Mouse (Mus musculus) heart, adult 10 weeks (tissue): Measurements from ENCODE around the gene Exoc3l. TPM values are rescaled to one million over a fixed set of nuclear protein-coding genes. Genes with fewer than 3 reads are reported as not detected.

ENCODE experiments used
- polyA plus RNA-seq: library from polyadenylated mRNA; stranded (reverse); fragments of 350-450 nt; fragmentation: Illumina TruSeq; extraction: RNeasy Lipid Tissue Mini Kit (QIAGEN cat#74804); gene quantifications from one replicate; pipeline ENCODE4 v1.2.3, GENCODE M21; 2014; ENCODE audit warnings: low read depth, low replicate concordance

The Exoc3l gene
- 7.5 TPM for polyA plus RNA-seq

DNA sequence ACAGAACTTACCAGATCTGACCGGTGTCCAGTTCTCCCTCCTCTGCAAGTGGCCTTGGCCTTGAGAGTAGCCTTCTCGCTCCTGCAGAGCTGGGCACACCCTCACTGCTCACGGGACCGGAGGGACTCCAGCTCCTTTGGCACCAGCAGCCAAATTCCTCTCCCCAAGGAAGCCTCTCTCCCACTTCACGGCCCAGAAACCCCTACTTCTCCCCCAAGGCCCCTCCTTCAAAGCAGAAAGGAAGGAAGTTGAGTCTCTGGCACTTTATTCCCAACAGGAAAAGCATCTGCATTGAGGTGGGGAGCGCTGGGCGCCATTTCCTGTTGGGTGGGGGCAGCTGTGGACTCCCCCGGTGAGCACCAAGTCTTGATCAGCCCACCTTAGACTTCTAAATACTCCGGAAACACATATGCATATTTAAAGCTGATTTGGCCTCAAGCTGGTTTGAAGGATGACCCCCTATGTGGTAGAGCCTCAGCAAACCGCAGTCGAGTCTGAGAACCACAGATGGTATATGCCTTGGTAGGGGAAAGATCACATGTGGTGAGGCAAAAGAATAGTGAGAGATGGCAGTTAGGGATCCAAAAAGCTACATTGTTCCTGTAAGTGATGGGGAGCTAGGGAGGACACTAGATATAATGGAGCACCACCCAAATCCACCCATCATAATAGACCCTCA lies at the start of gene Exoc3l:
TSS of gene Exoc3l (minus strand) at position 207 of the 679 bp plus-strand sequence.

DNA sequence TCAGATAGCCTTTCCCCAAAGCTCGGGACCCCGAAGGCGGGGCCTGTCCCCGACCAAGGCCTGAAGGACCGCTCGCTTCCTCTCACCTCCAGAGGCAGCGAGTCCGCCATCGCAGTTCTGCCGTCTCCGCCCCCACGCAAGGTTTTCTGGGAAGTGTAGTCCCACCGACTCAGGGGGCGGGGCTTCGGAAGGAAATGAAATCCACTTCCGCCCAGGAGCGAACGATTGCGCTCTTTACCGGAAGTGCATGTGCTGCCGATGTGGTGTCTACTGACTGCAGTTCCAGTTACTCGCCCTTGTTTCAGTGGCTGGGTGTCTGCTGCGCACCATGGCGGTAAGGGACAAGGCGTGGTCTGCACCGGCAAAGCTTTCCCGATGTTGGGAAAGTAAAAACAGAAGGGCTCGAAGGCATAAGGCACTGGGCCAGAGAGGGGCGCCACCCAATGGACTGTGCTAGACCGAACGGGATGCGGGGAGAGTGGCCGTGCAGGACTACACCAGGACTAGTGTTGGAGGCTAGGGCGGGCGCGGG lies 30.3 kb upstream of the Exoc3l start, which contains the start of the genes Lrrc29 and Tmem208:
TSS of gene Lrrc29 (minus strand) at position 138 of the 532 bp plus-strand sequence.
TSS of gene Tmem208 (plus strand) at position 214 of the 532 bp plus-strand sequence.

DNA sequence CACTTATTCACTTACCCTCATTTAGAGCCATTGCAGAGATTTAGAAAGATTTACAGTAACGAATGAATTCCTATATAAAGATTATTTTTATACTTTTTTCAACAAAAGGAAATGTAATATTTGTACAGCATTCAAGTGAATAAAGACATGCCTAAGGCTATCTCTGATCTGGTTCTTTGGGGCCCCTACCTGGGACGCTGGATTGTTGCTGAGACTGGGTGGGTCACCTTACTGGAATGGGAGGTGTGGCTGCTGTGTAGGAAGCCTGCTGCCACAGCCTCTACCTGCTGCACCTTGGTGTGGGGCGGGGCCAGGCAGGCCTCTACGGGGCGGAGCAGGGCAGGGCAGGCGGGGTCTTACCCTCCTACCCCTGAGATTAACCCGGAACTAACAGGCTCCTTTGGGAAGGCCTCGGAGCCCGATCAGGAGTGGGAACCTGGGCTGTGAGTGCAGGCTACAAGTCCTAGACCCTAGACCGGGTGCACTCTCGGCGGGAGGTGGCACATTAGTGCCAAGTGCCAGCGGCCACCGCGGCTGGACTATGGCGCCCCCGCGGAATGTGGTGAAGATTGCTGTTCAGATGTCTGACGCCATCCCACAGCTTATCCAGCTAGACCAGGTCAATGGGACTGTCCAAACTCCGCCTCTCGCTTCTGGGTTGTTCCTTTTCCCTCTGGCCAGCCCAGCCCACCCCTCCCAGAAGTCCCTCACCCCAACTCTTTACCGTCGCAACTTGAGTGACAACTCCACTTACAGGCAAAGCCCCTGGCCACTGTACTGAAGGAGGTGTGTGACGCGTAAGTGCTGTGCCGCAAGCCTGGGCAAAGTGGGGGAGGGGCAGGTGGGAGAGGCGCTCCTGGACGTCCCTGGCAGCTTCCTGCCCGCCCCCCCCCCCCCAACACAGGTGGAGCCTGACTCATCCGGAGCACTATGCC lies 9.6 kb upstream of the Exoc3l start, which contains the start of gene Elmo3:
TSS of gene Elmo3 (plus strand) at position 391 of the 935 bp plus-strand sequence.

DNA sequence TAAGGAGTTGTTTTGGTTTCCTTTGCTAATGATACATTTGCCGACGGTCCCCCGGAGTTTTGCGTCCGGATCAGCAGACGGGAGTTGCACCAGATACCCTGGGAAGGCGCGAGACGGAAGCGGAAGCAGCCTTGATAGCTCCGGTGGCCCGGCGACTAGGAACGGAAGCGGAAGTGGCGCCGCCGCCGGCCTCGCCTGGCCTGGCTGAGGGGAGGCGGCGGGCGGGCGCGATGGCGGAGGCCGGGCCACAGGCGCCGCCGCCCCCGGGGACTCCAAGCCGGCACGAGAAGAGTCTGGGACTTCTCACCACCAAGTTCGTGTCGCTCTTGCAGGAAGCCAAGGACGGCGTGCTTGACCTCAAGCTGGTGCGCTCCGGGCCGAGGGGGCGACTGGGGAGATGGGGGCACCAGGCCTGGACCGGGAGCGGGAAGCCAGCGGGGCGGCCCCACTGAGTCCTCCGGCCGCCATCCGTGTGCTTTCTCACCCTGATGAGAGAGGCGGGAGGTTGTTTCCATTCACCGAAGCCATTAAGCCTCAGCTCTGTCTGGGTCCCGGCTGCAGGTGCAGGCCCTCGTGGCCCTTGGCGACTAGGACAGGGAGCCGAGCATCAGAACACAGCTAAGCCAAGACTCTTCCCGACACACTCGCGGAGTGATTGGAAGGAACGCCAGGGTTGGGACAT lies 1.8 kb upstream of the Exoc3l start, which contains the start of gene E2f4:
TSS of gene E2f4 (plus strand) at position 153 of the 682 bp plus-strand sequence.

DNA sequence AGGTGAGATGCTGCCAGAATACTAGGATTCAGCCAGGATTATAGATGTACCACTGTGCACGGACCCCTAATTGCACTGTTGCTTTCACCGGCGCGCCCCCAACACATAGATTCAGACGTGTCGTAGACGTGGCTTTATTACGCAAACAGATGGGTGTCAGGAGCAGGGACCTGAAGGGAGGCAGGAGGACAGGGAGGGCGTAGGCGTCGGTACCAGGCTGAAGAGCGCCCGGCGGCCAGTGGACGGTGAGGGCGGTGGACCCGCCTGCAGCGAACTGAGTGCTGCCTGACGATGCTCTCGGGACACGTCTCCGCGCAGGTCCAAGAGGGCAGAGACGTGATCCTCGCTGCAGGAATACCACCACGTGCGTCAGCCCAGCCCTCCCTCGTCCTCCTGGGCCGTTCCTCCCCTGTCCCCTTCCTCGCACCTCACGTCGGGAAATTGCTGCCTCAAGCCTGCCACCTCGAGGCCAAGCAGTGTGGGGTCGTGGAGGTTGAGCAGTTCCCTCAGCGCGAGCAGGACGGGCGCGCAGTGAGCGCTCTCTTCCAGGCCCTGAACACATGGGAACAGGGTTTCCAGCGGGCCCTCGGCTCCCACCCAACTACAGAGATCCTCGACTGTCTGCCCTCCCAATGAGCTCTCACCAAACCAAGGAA lies 6.0 kb downstream of the Exoc3l start, which contains the start of gene 4931428F04Rik:
TSS of gene 4931428F04Rik (minus strand) at position 60 of the 656 bp plus-strand sequence.

DNA sequence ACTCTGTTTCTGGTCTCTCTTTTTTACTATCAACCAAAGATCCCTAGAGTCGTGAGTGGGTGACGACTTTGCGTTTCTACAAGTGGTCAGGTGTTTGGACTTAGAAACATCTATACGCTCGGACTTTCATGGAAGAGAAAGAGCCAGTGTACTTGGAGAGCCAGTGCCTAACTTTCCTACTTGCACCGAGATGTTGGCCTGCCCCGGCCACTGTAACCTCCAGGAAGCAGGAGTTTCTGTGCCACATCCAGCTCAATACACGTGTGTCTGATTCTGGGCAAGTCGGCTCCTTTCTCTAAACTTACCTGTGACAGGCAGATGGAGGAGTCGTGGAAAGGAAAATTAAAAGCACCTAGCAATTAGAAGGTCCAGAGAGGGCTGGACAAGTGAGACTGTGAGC lies 20.1 kb downstream of the Exoc3l start, which contains the start of gene Nol3:
TSS of gene Nol3 (plus strand) at position 301 of the 400 bp plus-strand sequence.

DNA sequence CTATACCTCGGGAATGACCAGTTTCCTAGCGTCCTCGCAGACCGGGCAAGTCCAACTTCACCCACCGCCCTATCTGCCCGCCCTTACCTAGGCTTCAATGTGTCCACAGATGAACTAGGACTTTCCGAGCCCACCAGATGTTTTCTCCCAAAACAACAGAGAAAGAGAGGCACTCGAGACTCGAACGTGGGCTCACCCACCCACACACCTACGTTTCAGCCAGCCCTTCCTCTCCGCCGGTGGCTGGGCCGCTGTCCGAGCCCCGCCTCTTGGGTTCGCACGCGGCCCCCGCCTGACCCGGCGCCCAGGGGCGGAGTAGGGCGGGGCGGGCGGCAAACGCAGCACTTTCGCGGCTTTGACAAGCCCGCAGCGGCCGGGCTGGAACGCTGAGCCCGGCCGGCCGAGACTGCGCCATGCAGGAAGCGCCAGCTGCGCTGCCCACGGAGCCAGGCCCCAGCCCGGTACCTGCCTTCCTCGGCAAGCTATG lies 26.4 kb downstream of the Exoc3l start, which contains the start of gene Hsf4:
TSS of gene Hsf4 (plus strand) at position 341 of the 487 bp plus-strand sequence.

DNA sequence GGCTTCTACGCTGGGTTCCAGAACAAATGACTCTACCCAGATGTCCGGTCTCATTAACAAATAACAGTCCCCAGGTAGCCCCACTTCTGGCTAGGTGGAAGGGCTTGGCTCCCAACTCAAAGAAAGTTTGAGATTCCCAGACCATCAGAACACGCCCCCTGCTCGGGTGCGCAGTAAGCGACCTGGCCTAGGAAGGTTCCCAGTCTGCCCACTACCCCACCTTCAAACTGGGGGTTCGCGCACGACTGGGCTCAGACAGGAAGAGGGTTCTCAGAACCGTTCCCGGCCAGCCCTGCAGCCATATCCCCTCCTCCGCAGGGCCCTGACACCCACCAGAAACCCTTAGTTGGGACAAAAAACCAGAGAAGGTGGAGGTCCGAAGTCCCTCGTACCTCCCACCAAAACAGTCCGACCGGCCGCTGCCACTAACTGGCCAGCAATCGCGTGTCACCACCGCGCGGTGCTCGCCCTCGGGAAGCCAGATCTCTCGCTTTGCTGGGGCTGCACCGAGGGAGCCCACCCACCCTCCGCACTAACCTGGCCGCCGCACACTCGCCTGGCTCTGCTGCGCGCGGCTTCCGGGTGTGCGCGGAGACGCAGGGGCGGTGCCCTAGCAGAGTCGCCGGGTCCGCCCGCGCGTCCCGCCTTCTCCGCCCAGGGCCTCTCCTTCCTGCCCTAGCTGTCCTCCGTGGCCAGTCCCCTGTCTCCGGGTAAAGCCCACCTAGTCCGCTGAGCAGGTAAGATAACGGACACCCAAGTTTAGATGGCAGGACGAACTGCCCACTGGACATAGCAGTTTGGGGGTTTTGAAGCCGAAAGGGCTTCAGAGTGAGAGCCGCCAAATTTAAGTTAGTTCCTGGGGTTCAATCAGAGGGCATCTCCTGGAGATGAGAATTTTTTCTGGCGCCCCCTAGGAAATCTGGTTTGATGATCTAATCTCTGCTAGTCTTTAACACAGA lies 31.6 kb downstream of the Exoc3l start, which contains the start of the genes Tradd and Fbxl8:
TSS of gene Tradd (minus strand) at position 586 of the 959 bp plus-strand sequence.
TSS of gene Fbxl8 (plus strand) at position 625 of the 959 bp plus-strand sequence.

DNA sequence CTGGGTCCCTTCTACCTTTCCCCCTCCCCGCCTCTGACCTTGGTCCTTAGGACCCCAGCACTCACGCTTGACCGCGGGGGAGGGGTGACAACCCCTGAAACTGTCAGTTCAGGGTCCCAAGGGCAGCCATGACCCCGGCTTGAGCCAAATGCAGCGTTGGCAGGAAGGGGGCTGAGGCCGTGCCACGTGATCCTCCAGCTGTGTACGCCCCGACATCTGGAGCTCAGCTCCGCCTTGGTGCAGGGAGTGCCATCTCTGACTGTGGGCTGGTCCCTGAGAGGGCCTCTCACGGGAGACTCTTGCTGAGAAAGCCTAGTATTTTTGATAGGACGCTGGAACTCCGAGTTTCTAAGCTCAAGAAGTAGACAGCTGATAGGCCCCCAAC lies 40.9 kb downstream of the Exoc3l start, which contains the start of gene B3gnt9:
TSS of gene B3gnt9 (minus strand) at position 188 of the 385 bp plus-strand sequence.

Other genes starting within 250 kb of the Exoc3l start
- 0.42 TPM for gene Ces3a, start 247.5 kb downstream of the Exoc3l start, polyA plus RNA-seq
- 0.58 TPM for gene Ces3b, start 212.3 kb downstream of the Exoc3l start, polyA plus RNA-seq
- not detected for gene Ces4a, start 164.3 kb downstream of the Exoc3l start, polyA plus RNA-seq
- gene Cbfb, start 125.4 kb downstream of the Exoc3l start, polyA plus RNA-seq: 22.1 TPM
- 18.1 TPM for gene D230025D16Rik, start 71.0 kb downstream of the Exoc3l start, polyA plus RNA-seq
- gene B3gnt9, start 40.9 kb downstream of the Exoc3l start, polyA plus RNA-seq: 4.2 TPM
- gene Tradd, start 31.5 kb downstream of the Exoc3l start, polyA plus RNA-seq: 3.1 TPM
- 2.7 TPM for gene Fbxl8, start 31.5 kb downstream of the Exoc3l start, polyA plus RNA-seq
- gene Hsf4, start 26.3 kb downstream of the Exoc3l start, polyA plus RNA-seq: 5.8 TPM
- 30.7 TPM for gene Nol3, start 20.0 kb downstream of the Exoc3l start, polyA plus RNA-seq
- 2.0 TPM for gene 4931428F04Rik, start 6.2 kb downstream of the Exoc3l start, polyA plus RNA-seq
- 31.1 TPM for gene E2f4, start 1.6 kb upstream of the Exoc3l start, polyA plus RNA-seq
- 1.9 TPM for gene Elmo3, start 9.5 kb upstream of the Exoc3l start, polyA plus RNA-seq
- gene Lrrc29, start 30.2 kb upstream of the Exoc3l start, polyA plus RNA-seq: 0.60 TPM
- 38.9 TPM for gene Tmem208, start 30.3 kb upstream of the Exoc3l start, polyA plus RNA-seq
- 8.3 TPM for gene Fhod1, start 51.9 kb upstream of the Exoc3l start, polyA plus RNA-seq
- 0.92 TPM for gene Slc9a5, start 52.7 kb upstream of the Exoc3l start, polyA plus RNA-seq
- not detected for gene Plekhg4, start 77.2 kb upstream of the Exoc3l start, polyA plus RNA-seq
- gene Kctd19, start 117.4 kb upstream of the Exoc3l start, polyA plus RNA-seq: not detected
- gene Lrrc36, start 117.5 kb upstream of the Exoc3l start, polyA plus RNA-seq: 1.1 TPM
- gene Tppp3, start 175.4 kb upstream of the Exoc3l start, polyA plus RNA-seq: 66.4 TPM
- 23.5 TPM for gene Zdhhc1, start 200.8 kb upstream of the Exoc3l start, polyA plus RNA-seq
- not detected for gene Hsd11b2, start 222.7 kb upstream of the Exoc3l start, polyA plus RNA-seq